Mouse (Mus musculus) Muller cell, postnatal 12 days (primary cell): ENCODE data around the gene Prrx1.

Experiments used
- DNase-seq: peaks from one replicate; pipeline ENCODE4 v3.0.0-alpha.2; 2015; ENCODE audit errors: inconsistent ontology term

Gene Prrx1

GRCm38 (mm10) chr1:163313101-163313773, at the start of gene Prrx1:
Prrx1 (minus strand) TSS chr1:163313710.
- peak; percentile 55 for DNase-seq

- DNase-seq: no peak
These were observed 48.7 kb upstream of the Prrx1 start for GRCm38 (mm10) chr1:163362202-163362601.

GRCm38 (mm10) chr1:163361376-163361775, 47.9 kb upstream of the Prrx1 start:
- DNase-seq: no peak

GRCm38 (mm10) chr1:163360796-163361195, 47.3 kb upstream of the Prrx1 start:
- no peak for DNase-seq

- DNase-seq: no peak
These were observed 46.0 kb upstream of the Prrx1 start for GRCm38 (mm10) chr1:163359521-163359920.

- DNase-seq: no peak
These were observed 44.7 kb upstream of the Prrx1 start for GRCm38 (mm10) chr1:163358165-163358564.

- DNase-seq: no peak
These were observed 44.2 kb upstream of the Prrx1 start for GRCm38 (mm10) chr1:163357733-163358132.

GRCm38 (mm10) chr1:163356167-163356566, 42.7 kb upstream of the Prrx1 start:
- DNase-seq: no peak

- DNase-seq: no peak
These were observed 42.2 kb upstream of the Prrx1 start for GRCm38 (mm10) chr1:163355626-163356156.

GRCm38 (mm10) chr1:163350988-163351387, 37.5 kb upstream of the Prrx1 start:
- no peak for DNase-seq

GRCm38 (mm10) chr1:163345541-163345940, 32.0 kb upstream of the Prrx1 start:
- no peak for DNase-seq

- no peak for DNase-seq
These were observed 31.4 kb upstream of the Prrx1 start for GRCm38 (mm10) chr1:163344931-163345330.

GRCm38 (mm10) chr1:163339219-163339561, 25.7 kb upstream of the Prrx1 start:
- no peak for DNase-seq

- DNase-seq: peak; percentile 55
These were observed 25.2 kb upstream of the Prrx1 start for GRCm38 (mm10) chr1:163338525-163339218.

GRCm38 (mm10) chr1:163337821-163338220, 24.3 kb upstream of the Prrx1 start:
- DNase-seq: no peak

GRCm38 (mm10) chr1:163327279-163327678, 13.8 kb upstream of the Prrx1 start:
- no peak for DNase-seq

- DNase-seq: no peak
These were observed 6.4 kb upstream of the Prrx1 start for GRCm38 (mm10) chr1:163319669-163320571.

- no peak for DNase-seq
These were observed 3.4 kb upstream of the Prrx1 start for GRCm38 (mm10) chr1:163316920-163317319.

- no peak for DNase-seq
These were observed 1.4 kb upstream of the Prrx1 start for GRCm38 (mm10) chr1:163314829-163315301.

- peak; percentile 37 for DNase-seq
These were observed 613 bp upstream of the Prrx1 start for GRCm38 (mm10) chr1:163313921-163314725.
